Mouse (Mus musculus) kidney, postnatal 36 days (tissue): ENCODE measurements around the gene Ncam1.

Experiments used
- DNase-seq, 2 experiments: peaks; one replicate each; pipeline ENCODE4 v3.0.0; 2021 to 2022; ENCODE audit warnings: mixed read lengths in 2 of 2

Ncam1 gene

GRCm38 (mm10) chr9:49751466-49751865, 47.3 kb downstream of the Ncam1 start:
- DNase-seq: no peak

DNA sequence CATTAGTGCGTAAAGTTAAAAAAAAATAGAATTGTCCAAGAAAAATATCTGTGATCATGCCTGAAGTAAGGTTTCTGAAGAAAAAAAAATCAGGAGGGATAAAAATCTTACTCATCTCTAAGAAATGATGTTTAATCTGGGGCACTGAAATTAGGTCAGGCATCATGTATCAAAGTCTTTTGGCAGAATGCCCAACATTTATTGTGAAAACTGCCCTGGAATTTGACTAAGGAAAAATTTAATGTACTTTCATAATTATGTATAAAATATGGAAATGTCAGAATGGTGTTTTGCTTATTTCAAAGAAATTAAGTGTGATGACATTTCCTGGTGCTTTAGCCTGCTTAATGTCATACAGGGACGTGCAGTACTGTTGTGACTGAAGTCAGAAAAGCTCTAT, 52.5 kb downstream of the Ncam1 start:
- no peak for DNase-seq

DNA sequence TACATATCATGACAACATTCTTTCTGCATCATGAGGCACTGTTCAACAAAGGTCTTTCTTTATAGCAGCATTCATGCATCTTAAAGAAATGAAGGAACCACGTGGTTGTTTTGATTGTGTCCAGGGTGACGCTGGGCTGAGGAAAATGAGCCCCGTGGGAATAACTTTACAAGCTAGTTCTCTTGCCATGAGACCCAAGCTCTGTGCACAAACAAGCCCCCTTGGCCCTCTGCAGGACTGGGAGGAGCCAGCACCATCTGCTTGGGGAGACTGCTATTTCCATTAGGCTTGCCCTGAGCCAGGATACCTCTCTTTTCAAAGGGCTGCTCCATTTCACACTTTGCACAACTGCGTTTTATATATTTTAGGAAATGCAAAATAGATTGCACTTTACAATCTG, 53.0 kb downstream of the Ncam1 start:
- DNase-seq: no peak

DNA sequence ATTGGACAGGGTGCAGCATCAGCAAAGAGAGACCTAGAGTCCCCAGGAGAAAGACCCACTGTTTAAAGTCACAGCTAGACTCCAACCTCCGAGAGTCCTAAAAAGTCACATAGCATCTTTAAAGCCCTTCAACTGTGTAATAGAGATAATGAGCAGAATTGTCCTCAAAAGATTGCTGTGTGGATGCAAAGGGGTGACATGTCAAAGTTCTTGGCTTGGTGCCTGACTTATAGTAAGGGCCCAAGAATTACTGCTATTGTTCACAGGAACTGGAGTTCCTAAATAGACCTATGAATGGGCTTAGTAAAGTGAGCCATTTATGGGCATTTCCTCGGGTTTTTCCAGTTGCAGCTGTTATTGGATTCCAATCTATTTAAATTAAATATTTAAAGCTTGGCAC, 54.4 kb downstream of the Ncam1 start:
- DNase-seq: no peak

DNA sequence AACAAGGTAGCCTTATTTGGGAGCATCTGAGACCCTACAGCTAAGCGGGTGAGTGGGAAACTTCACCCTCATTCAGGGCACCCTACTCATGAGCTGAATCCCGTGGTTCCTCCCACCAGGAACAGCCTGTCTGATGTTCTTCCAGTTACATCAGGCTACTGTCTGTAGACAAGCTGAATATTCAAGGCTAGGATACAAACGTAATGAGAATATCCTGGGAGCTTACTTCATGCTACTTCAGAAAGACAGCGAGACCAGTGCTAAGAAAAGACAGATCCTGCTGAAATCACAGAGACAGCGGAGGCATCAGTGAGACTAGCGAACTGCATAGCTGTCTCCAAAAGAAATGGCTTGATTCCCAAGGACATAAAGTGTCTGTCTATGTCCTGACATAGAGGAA, 58.8 kb downstream of the Ncam1 start:
- no peak for DNase-seq

DNA sequence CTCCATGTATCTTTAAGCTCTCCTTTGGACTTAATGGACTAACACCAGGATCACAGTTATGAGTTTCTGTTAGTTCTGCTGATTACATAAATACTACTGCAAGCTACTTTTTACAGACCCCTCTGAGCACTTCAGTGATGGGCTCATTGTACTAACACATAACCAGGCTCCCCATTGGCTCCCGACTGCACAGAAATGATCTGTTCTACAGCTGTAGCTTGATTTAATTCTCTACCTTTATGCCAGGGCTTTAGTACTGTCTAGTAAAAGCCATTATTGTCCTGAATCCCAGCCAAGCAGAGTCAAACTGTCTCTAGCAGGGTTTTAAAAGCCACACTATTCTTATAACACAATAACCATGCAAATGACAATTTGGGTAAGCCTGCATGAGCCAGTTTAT, 60.2 kb downstream of the Ncam1 start:
- DNase-seq: no peak

DNA sequence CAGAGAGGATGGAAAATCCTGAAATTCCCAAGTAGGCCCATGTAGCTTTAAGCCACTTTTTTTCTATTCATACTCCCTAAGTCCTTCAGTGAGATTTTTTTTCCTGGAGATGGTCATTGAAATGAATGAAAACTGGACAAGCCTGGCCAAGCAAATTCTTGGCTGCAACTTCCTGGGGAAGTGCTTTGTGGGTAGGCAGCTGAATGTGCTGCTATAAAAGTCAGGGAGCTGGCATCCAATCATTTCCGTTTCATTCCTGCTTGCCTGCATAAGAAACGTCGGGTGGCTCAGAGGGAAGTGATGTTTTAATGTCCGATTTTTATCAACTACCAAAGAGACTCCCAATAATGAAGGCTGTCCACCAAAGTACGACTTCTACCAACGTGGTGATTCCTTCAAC, 61.6 kb downstream of the Ncam1 start:
- no peak for DNase-seq

DNA sequence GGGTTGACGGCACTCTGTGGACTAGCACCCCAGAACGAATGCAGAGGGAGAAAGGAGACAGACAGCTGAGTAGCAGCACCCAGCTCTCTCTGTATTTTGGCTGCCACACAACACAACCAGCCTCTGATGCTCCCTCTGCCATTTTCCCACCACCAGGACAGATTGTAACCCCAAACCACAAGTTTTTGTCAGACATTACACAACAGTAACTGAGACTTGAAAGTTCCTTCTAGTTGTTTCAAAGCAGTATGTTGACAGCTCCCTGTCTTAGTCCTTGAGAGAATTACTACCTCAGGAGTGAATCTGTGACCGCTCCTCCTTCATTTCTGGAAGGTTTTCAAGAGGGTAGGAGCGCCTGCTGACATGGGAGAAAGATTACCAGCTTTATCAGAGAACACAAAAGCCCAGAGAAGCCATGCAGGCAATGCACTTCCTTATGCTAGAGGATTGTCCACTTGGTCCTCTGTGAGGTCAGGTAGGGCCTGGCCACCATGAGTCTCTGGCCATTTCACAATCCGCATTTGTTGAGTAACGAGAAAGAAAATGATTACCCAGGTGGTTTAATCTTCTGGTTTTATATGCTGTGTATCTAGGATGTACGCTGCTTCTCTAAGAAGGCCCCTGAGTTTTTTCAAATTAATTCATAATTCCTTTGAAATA, 64.2 kb downstream of the Ncam1 start:
- peak in 1 of 2 experiments; percentile 2 for DNase-seq

DNA sequence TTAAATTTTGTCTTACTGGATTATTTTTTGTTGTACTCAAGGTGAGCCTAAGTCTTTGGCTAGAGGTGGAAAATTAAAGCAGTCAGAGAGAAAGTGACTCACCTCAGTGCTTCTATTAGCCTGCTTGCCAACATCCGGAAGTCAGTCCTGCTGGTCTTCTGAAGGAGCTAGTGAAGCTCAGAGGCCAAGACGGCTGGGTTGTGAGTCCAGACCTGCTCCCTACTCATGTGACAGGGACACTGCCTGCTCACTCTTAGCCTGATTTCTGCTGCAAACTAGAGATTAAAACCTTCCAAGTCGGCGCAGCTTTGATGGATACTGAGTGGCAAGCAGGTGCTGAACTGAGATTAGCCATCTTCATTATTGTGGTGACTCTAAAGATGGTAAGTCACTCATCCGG, 65.0 kb downstream of the Ncam1 start:
- no peak for DNase-seq

DNA sequence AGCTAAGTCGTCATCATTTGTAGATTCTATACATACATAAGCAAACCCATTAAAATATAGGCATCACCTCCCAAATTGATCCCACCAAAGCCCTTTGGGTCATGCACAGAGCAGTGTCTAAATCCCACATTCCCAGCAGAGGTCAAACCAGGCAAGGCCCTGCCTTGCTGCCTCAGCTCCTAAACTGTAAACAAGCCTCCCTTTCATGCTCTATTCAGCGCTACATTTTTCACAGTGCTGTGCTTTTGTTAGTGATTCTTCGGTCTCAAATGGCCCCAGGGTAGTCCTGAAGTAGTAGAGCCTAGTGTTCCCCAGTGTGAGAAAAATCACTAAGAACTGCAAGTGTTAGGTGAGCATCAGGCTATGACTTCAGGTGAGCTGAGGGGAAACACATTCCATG, 69.2 kb downstream of the Ncam1 start:
- DNase-seq: no peak

GRCm38 (mm10) chr9:49728211-49728610, 70.5 kb downstream of the Ncam1 start:
- no peak for DNase-seq

GRCm38 (mm10) chr9:49722765-49723164, 76.0 kb downstream of the Ncam1 start:
- DNase-seq: no peak

DNA sequence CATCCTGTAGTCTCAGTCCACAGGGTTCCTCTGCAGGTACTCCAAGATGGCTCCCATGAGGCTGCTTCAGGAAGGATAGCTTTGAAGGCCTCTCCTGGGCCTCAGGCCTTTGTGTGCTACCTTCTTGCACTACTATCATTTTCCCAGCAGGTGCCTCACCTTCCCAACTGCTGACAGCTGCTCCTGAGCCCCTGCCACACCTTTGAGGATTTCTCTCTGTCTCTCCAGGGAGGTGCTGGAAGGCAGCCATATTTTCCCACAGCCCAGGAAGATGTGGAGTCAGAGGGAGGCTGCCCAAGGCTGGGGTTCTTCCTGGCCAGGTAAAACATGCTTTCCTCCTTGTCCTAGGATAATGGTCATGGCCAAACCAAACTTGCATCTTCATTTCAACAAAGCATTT, 83.6 kb downstream of the Ncam1 start:
- DNase-seq: peak; percentile 30 to 58

DNA sequence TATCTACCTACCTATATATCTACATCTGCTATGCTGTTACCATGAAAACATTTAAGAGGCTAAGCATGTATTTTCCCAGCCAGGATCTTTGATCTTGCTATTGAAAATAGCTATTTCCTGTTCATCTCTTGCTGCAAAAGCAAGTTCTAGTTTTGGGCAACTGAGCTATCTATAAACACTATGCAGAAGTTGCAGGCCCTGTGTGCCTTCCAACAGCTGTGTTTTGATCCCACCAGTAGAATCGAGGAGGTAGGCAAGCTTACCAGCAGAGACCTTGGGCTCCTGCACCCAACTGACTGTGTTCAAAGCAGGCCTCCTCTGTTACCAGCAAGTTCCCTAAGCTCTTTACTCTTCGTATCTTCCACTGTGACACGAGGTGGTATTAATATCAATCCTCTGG, 84.6 kb downstream of the Ncam1 start:
- DNase-seq: no peak

- DNase-seq: peak; percentile 67 to 77
Measured at GRCm38 (mm10) chr9:49707646-49708045, 91.1 kb downstream of the Ncam1 start.

- DNase-seq: peak; percentile 14 to 31
Measured at GRCm38 (mm10) chr9:49704196-49704967, 94.3 kb downstream of the Ncam1 start.

- no peak for DNase-seq
Measured at GRCm38 (mm10) chr9:49695371-49695770, 103.4 kb downstream of the Ncam1 start.

DNA sequence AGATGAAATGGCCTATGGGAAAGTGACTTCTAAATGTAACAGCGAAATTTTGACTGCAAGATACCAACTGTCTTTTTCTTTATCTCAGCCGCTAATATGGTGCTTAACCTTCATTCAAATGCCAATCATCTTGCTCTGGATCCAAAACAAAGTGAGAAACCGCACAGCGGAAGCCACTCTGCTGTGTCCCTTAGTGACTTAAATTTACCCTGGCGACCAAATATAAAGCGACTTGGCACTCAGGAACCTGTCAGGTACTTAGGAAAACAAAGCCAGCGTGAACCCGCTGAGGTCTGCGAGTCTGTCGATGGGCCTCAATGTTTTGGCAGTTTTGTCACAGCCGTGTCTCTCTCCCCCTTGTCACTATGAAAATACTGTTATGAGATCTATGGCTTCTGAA, 105.9 kb downstream of the Ncam1 start:
- no peak for DNase-seq

DNA sequence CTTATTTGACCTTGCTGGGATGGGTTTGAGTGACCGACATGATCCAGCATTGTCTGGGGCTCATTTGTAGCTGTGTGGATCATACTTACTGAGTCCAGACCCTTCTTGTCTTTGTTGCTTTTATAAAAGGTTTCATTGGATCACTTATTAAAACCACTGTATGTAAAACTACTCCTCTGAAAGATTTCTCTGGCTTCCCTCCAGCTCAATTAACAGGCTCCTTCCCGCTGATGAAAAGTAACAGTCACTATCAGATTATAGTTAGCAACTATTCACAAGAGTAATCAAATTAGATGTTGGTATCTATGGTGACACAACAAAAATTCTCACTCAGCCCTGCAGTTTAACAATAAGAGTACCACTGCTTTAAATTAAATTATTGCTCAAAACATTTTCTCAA, 107.4 kb downstream of the Ncam1 start:
- no peak for DNase-seq

DNA sequence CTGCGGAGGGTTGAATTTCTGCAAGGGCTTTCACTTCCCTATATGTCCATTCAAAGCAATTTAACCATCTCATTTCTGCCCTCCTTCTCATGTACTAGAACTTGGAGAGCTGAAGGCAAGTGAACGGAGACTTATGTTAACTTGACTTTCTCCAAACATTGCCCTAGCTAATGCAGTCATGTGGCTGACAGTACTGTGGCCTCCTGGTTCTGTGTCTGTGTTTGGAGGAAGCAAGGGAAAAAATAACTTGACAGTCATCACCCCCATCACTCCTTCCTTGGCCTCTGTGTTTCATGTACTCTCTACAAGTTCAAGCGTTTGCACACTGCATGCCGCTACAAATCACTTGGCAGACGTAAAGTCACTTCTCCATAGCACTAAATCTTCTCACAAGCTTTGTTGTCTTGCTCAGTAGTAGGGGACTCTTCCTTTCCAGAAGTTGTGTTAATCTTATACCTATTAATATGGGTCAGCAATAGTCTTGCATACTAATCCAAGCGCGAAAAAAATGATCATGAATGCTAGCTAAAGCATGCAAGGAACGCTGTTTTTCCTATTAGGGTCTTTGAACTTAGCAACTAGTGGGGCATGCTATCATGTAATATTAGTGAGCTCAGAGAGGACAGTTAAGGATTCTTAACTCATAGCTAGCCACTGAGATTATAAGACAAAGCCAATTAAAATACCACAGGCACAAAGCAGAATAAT, 115.0 kb downstream of the Ncam1 start:
- peak in 1 of 2 experiments; percentile 39 for DNase-seq

GRCm38 (mm10) chr9:49681848-49682469, 116.8 kb downstream of the Ncam1 start:
- DNase-seq: peak; percentile 60 to 72

DNA sequence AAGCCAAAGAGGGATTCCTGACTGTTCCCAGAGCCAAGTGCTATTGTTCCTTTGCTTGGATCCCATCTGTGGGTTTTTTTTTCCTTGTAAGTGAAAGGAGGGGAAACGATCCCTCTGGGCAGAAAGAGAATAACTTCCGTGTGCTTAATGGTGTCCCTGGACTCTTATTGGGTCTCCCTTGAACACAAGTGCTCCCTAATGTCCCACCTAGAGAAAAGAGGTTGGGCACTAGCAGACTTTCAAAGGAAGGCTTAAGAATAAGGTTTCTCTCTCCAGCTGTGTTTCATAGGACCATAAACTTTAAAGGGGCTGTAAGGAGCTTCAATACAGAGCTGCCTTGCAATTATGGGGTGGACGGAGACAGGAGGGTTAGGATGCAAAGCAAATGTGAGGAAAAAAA, 119.5 kb downstream of the Ncam1 start:
- no peak for DNase-seq

DNA sequence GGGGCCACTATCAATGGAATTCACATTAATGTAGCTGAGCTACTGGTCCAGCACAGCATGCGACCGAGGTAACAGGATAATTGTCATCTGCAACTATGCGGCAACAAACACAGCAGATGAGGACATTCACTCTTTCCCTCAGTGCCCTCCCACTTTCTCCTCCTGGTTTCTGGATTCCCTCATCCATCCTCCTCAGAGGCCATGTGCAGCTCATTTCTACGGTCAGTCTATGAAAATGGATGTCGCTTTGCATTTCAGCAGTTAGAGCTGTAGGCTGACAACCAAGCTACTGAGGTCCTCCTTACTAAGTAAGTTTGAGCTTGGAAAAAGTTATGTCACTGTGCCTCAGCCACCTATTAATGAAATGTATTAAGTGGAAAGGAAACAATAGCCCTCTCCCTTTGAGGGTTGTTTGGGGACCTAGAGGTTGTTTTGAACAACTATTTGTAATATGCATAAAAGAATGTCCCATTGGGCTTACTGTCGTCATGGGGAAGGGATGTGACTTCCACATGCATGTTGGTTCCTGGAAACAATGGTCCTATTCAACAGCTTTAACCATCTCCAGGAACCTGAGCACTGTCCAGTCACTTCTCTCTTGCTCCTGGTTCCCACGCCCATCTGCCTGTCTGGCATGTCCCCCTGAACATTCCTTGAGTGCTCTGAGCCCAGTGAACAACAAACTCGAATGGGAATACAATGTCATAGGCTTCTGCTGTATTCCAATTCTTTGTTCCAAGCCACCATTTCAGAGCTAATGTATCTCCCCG, 122.8 kb downstream of the Ncam1 start:
- DNase-seq: no peak
